Mouse (Mus musculus) cerebellum, adult 9-11 months (tissue): ENCODE measurements around the gene 4931409K22Rik.

ENCODE experiments used
- DNase-seq: peaks from one replicate; pipeline ENCODE4 v3.0.0; 2022

The 4931409K22Rik gene

DNA sequence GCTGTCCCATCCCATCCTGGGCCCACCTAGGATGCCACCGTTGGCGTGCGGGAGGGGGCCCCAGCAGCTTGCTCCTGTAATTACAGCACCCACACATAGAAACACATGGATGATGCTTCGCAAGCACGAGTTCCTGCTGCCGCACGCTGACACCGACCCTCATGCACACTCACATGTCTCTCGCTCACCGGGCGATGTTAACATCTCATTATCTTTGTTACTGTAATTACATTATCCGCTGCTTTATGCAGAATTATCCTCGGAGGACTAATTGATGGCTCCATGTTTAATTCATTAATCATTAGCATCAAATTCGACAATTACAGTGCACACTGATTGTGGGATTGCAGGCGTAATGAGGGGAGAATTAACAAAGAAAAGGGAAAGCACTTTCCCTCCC lies 61.6 kb downstream of the 4931409K22Rik start:
- peak; percentile 11 for DNase-seq
